11 mouse cellular contexts compared by ENCODE assay signal in genomic region chr5:71986983-71987398, GRCm38 (mm10).
DNase-seq lines count a peak whose midpoint lies in the region; ATAC-seq and TF ChIP-seq lines count a peak whose summit lies in the region.
"Had no signal": no experiment of that assay in that cellular context is flagged by ENCODE, and none has a peak within 500 bp of the region (broad histone marks: within the 10 kb centered on the region; RNA-seq: fewer than 3 reads in every experiment).

No protein-coding gene starts in this region.

- H3K4me1 ChIP-seq in midbrain, postnatal 0 days (ENCODE audit: insufficient read depth, low read length): 0 out of 2 replicates have a peak, but pooled peaks cover 4% of the 10 kb centered on the region
- H3K4me1 ChIP-seq: embryonic facial prominence, embryonic 15.5 days; lung, embryonic 15.5 days had no signal

- H3K4me3 ChIP-seq in midbrain, postnatal 0 days (ENCODE audit: low read depth, low read length): no peak overlapping the region
- H3K4me3 ChIP-seq: embryonic facial prominence, embryonic 15.5 days; lung, embryonic 15.5 days had no signal

- no peak for TF ChIP-seq CTCF in midbrain, postnatal 0 days (IDR thresholded peaks at IDR 0.05)

- no peak overlapping the region for H3K9ac ChIP-seq in midbrain, postnatal 0 days (replicated peaks; ENCODE audit: low read length, poor library complexity, severe bottlenecking)
- H3K9ac ChIP-seq: embryonic facial prominence, embryonic 15.5 days; lung, embryonic 15.5 days had no signal

- no peaks in the 10 kb centered on the region for H3K9me3 ChIP-seq in midbrain, postnatal 0 days (ENCODE audit: low read length)
- H3K9me3 ChIP-seq: embryonic facial prominence, embryonic 15.5 days; G1E; lung, embryonic 15.5 days had no signal

- peak overlapping the region; percentile 26; the same call in 1 of the 2 replicates for H3K27ac ChIP-seq in midbrain, postnatal 0 days (ENCODE audit: low read depth, low read length)
- H3K27ac ChIP-seq: embryonic facial prominence, embryonic 15.5 days; lung, embryonic 15.5 days had no signal

- peak; percentile 70; the same call in 1 of the 2 replicates for ATAC-seq in midbrain, postnatal 0 days (ENCODE audit: low FRiP score)

- no peaks in the 10 kb centered on the region for H3K36me3 ChIP-seq in midbrain, postnatal 0 days (ENCODE audit: insufficient read depth, low read length)
- H3K36me3 ChIP-seq: embryonic facial prominence, embryonic 15.5 days; G1E; lung, embryonic 15.5 days had no signal

- WGBS in midbrain, postnatal 0 days: 35% methylated on average over 5 of the region's 5 CpGs

- no peaks in the 10 kb centered on the region for H3K27me3 ChIP-seq in midbrain, postnatal 0 days (ENCODE audit: insufficient read depth, low read length)
- H3K27me3 ChIP-seq: embryonic facial prominence, embryonic 15.5 days; lung, embryonic 15.5 days had no signal

- H3K4me2 ChIP-seq in midbrain, postnatal 0 days (ENCODE audit: low read depth, low read length, poor library complexity, severe bottlenecking): no peak overlapping the region
- H3K4me2 ChIP-seq: embryonic facial prominence, embryonic 15.5 days; lung, embryonic 15.5 days had no signal

- peak; percentile 72 for DNase-seq in cerebellum, adult 11-12 months
- peak; percentile 40 to 66 for DNase-seq in cerebellum, postnatal 36 days
- peak; percentile 63 for DNase-seq in layer of hippocampus, adult 9-10 months (ENCODE audit: low spot score)
- DNase-seq in midbrain, postnatal 0 days (ENCODE audit: low spot score): peak; percentile 94
- no peak for DNase-seq in Muller cell, postnatal 12 days (ENCODE audit: inconsistent ontology term)
- no peak for DNase-seq in heart, adult 11 months
- DNase-seq in gastrocnemius, adult 8-10 months (ENCODE audit: low spot score in 2 of 2): no peak
- DNase-seq: thymus, adult 18-20 months had no signal

Comparison
In these comparisons a context has a peak if more than half of its experiments do, and no peak if none do; other contexts are left out.
1. DNase-seq: peak in cerebellum, adult 11-12 months (single experiment), cerebellum, postnatal 36 days (2 of 2), layer of hippocampus, adult 9-10 months (single experiment) and midbrain, postnatal 0 days (single experiment); none in Muller cell, postnatal 12 days (single experiment), heart, adult 11 months (single experiment) and gastrocnemius, adult 8-10 months (0 of 2).